Mouse (Mus musculus) lung, adult 2 months (tissue): ENCODE data around the gene Sf3a1. TPM values are rescaled to one million over a fixed set of nuclear protein-coding genes. Genes with fewer than 3 reads are reported as not detected.

Source experiments
- DNase-seq: peaks from one replicate; pipeline ENCODE4 v3.0.0; 2022
- H3K4me1 ChIP-seq: fragments of 200-500 bp; 2 replicates; pipeline ENCODE4 v1.6.1; 2011; ENCODE audit warnings: low read length; ENCODE audit not compliant: control insufficient read depth, insufficient read depth
- H3K4me3 ChIP-seq: fragments of 200-500 bp; replicated peaks from 2 replicates; pipeline ENCODE3; 2011; ENCODE audit warnings: low read depth, mild to moderate bottlenecking, control low read depth, low read length; ENCODE audit errors: extremely low read depth
- CTCF ChIP-seq: fragments of 200-500 bp; IDR thresholded peaks from 2 replicates; pipeline ENCODE4 v1.5.1; 2011; ENCODE audit warnings: mild to moderate bottlenecking, low read length, control low read depth; ENCODE audit not compliant: insufficient read depth
- POLR2A ChIP-seq: fragments of 200-500 bp; IDR thresholded peaks from 2 replicates; pipeline ENCODE4 v1.6.1; 2011; ENCODE audit warnings: low read depth, mild to moderate bottlenecking, control low read depth, low read length, borderline replicate concordance; ENCODE audit errors: extremely low read depth
- WGBS: fragments of 180-500 bp; shearing (Covaris S2); methylation state at CpG from one replicate; pipeline ENCODE4 v1.1.7; 2018; 5-methylcytosine and 5-hydroxymethylcytosine counted together
- polyA plus RNA-seq: library from polyadenylated mRNA; depleted of rRNA; stranded (reverse); fragments of >200 nt; gene quantifications from 2 replicates; pipeline ENCODE4 v1.2.3, GENCODE M21; 2012

The Sf3a1 gene
- polyA plus RNA-seq, 1 experiment = 27.0 TPM

- 71% methylated on average over 3 of the region's 3 CpGs for WGBS
- DNase-seq = no peak
Measured at GRCm38 (mm10) chr11:4195597-4196031, 35.5 kb downstream of the Sf3a1 start.

GRCm38 (mm10) chr11:4196636-4197035, 36.5 kb downstream of the Sf3a1 start:
- TF ChIP-seq POLR2A (no peak), CTCF (no peak)
- no peak for DNase-seq
- 67% methylated on average over 8 of the region's 8 CpGs for WGBS
- H3K4me1 ChIP-seq = peaks cover 32% of the 10 kb centered on the region
- H3K4me3 ChIP-seq = no peak overlapping the region

More at GRCm38 (mm10) chr11:4195597-4196031, 35.5 kb downstream of the Sf3a1 start:
- H3K4me1 ChIP-seq = peaks cover 34% of the 10 kb centered on the region
- TF ChIP-seq POLR2A (no peak), CTCF (no peak)
- H3K4me3 ChIP-seq = no peak overlapping the region

- DNase-seq = no peak
- TF ChIP-seq POLR2A (no peak), CTCF (no peak)
- Histone ChIP-seq H3K4me1 (peaks cover 32% of the 10 kb centered on the region), H3K4me3 (no peak overlapping the region)
- 7% methylated on average over 1 of the region's 1 CpGs for WGBS
Measured at GRCm38 (mm10) chr11:4197691-4198090, 37.5 kb downstream of the Sf3a1 start.

- Histone ChIP-seq H3K4me1 (peaks cover 37% of the 10 kb centered on the region), H3K4me3 (no peak overlapping the region)
- no peak for DNase-seq
- 57% methylated on average over 11 of the region's 11 CpGs for WGBS
- TF ChIP-seq CTCF (no peak), POLR2A (no peak)
Measured at GRCm38 (mm10) chr11:4201981-4202700, 42.0 kb downstream of the Sf3a1 start.

- Histone ChIP-seq H3K4me1 (peaks cover 42% of the 10 kb centered on the region), H3K4me3 (no peak overlapping the region)
- 48% methylated on average over 12 of the region's 12 CpGs for WGBS
- TF ChIP-seq CTCF = no peak
- no peak for TF ChIP-seq POLR2A
- no peak for DNase-seq
Measured at GRCm38 (mm10) chr11:4202995-4203704, 43.0 kb downstream of the Sf3a1 start.

GRCm38 (mm10) chr11:4203705-4204074, 43.5 kb downstream of the Sf3a1 start:
- 12% methylated on average over 2 of the region's 2 CpGs for WGBS
- Histone ChIP-seq H3K4me1 (peaks cover 46% of the 10 kb centered on the region), H3K4me3 (no peak overlapping the region)
- TF ChIP-seq CTCF = no peak
- TF ChIP-seq POLR2A = peak; percentile 52; the same call in 1 of the 2 replicates
- peak; percentile 53 for DNase-seq

GRCm38 (mm10) chr11:4205097-4205655, 45.0 kb downstream of the Sf3a1 start:
- Histone ChIP-seq H3K4me3 (no peak overlapping the region), H3K4me1 (peaks cover 44% of the 10 kb centered on the region)
- WGBS = 55% methylated on average over 5 of the region's 5 CpGs
- DNase-seq = peak; percentile 59
- TF ChIP-seq CTCF = no peak
- TF ChIP-seq POLR2A = no peak

GRCm38 (mm10) chr11:4205951-4206350, 45.8 kb downstream of the Sf3a1 start:
- WGBS = 58% methylated on average over 7 of the region's 7 CpGs
- peaks cover 48% of the 10 kb centered on the region for H3K4me1 ChIP-seq
- DNase-seq = no peak
- TF ChIP-seq POLR2A = no peak
- H3K4me3 ChIP-seq = no peak overlapping the region

GRCm38 (mm10) chr11:4206563-4206962, 46.4 kb downstream of the Sf3a1 start:
- no peak for DNase-seq
- WGBS = 51% methylated on average over 6 of the region's 6 CpGs
- Histone ChIP-seq H3K4me1 (peaks cover 48% of the 10 kb centered on the region), H3K4me3 (no peak overlapping the region)
- TF ChIP-seq POLR2A = no peak
- TF ChIP-seq CTCF = no peak
